Mouse (Mus musculus) erythroblast, embryonic 14.5 days (primary cell): ENCODE measurements around the gene Ptcra.

Experiments
- GATA1 ChIP-seq: IDR thresholded peaks from 2 replicates; pipeline ENCODE4 v1.6.1; 2012; ENCODE audit warnings: low read length, inconsistent platforms, mixed read lengths
- TAL1 ChIP-seq: IDR thresholded peaks from 3 replicates; pipeline ENCODE4 v1.6.1; 2012; ENCODE audit warnings: low read length, inconsistent platforms, mixed read lengths

- TF ChIP-seq GATA1 (no peak), TAL1 (no peak)
These were observed 11.6 kb upstream of the Ptcra start for GRCm38 (mm10) chr17:46775070-46775469.
